Mouse (Mus musculus) neutrophil, adult 65 days (primary cell): Measurements from ENCODE around the gene Igfals. TPM values are rescaled to one million over a fixed set of nuclear protein-coding genes. Genes with fewer than 3 reads are reported as not detected.

Experiments used
- total RNA-seq: library from RNA; stranded (reverse); gene quantifications from 2 replicates; pipeline ENCODE4 v1.2.4, GENCODE M21; 2023

Gene Igfals
- 0.32 and 0.36 TPM in 2 replicates for total RNA-seq

DNA sequence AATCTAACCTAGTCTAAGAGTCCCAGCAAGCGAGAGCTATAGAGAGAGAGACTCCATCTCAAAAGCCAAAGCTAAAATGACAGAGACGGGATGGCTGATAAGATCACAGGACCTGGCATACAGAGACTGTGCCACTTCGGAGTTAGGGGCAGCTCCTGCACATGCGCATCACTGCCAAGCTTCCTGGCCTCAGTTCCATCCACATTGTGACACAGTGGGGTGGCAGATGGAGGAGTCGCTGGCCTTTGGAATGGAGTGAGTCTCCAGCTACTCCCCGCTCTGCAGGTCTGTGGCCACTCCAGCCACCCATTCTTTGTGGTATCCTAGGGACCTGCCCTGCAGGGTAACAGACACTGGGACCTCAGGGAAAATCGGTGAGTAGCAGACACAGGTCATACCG, at the start of gene Igfals:
Igfals (plus strand) TSS at position 222 of the 400 bp plus-strand sequence.

DNA sequence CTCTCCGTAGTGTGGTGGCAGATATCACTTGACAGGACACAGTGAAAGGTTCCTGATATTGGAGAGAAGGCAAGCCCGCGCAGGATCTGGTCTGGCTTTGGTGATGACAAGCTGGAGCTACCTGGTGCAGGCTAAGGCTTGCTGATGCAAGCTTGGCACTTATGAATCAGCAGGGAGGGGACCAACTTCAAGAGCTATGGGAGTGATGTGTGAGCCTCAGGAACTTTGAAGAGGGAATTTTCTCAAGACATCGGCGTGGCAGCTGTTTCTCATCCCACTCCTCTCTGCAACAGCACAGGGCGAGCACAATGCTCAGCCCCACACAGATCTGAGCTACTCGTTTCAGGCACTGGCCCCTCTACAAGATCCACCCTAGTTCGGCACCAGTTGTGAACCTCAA, 26.0 kb upstream of the Igfals start, which contains the start of gene Hagh:
Hagh (plus strand) TSS at position 302 of the 400 bp plus-strand sequence.

DNA sequence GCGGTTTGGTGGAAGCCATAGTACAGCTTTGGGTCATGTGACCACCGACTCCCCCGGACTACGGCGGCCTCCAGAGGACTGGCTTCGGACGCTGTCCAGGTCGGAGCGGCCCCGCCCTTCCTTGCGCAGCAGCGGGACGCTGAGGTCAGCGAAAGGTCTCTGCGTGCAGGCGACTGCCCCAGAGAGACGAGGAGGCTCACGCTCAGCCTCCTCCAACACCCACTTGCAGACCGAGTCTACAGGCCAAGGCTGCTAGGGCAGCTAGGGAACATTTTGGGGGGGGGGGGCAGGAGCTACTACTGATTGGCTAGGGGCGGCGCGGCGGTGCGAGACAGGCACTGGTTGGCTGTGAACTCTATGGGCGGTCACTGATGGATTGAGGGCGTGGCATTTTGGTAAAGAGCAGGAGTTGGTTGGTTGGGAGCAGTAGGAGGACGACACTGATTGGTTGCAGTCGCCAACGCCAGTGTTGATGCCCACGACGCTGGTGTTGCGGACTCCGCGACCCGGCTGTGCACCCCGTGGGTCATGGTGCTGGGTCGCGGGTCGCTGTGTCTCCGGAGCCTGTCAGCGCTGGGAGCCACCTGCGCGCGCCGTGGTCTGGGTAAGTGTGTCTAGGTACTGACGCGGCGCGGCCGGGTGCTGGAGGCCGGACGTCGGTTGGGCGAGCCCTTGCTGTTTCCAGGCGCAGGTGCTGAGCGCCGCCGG, 15.6 kb upstream of the Igfals start, which contains the start of gene Fahd1:
Fahd1 (minus strand) TSS at position 300 of the 708 bp plus-strand sequence.

DNA sequence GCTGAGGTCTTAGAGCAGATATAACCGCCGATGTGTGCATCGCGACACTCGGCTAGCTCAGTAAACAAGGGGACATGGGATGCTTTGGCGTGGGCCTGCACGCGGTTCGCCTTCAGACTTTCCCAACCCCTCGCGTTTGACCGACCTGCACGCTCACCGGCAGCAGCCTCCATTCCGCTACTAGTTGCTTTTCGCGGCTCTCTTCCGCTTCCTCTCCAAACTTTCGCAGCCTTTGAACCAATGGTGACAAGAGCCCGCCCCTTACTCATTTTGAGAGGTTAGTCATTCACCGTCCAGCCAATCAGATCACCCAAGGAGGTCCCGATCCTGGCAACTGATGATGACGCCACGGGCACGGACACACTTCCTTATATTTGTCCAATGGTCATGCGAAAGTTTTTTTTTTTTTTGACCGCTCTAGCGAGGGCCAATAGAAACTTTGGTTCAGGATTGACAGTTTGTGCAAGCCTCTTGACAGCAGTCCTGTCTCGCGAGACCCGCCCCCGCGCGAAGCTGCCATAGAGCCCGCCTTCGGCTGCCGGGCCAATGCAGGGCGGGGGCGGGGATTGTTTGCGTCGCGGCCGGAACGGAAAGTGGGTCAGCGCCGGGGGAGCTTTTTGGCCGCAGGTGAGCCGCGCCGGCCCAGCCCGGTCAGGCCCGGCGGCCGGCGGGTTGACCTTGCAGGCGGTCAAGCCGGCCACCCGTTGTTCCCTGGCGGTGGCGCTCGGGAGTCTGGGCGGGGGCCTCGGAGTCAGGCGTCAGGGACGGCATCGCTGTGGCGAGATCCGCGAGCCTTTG, 20.5 kb downstream of the Igfals start, which contains the start of the genes Nubp2 and Spsb3:
Nubp2 (minus strand) TSS at position 216 of the 798 bp plus-strand sequence.
Spsb3 (plus strand) TSS at position 510 of the 798 bp plus-strand sequence.

DNA sequence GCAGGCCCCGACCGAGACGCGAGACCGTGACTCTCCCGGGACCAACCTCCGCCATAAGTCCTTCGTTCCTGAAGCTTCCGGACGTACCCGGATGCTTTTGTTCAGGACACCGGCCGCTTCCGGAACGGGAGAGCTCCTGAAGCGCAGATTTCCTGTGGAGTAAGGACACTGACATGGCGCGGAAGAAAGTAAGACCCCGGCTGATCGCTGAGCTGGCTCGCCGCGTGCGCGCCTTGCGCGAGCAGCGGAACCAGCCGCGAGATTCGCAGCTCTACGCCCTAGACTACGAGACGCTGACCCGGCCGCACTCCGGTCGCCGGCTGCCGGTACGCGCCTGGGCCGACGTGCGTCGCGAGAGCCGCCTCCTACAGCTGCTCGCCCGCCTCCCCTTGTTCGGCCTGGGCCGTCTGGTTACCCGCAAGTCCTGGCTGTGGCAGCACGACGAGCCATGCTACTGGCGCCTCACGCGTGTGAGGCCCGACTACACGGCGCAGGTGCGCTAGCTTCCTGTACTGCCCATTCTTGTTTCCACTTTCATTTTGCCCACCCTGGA, 29.3 kb downstream of the Igfals start, which contains the start of the genes Eme2 and Mrps34:
Eme2 (minus strand) TSS at position 93 of the 553 bp plus-strand sequence.
Mrps34 (plus strand) TSS at position 122 of the 553 bp plus-strand sequence.

DNA sequence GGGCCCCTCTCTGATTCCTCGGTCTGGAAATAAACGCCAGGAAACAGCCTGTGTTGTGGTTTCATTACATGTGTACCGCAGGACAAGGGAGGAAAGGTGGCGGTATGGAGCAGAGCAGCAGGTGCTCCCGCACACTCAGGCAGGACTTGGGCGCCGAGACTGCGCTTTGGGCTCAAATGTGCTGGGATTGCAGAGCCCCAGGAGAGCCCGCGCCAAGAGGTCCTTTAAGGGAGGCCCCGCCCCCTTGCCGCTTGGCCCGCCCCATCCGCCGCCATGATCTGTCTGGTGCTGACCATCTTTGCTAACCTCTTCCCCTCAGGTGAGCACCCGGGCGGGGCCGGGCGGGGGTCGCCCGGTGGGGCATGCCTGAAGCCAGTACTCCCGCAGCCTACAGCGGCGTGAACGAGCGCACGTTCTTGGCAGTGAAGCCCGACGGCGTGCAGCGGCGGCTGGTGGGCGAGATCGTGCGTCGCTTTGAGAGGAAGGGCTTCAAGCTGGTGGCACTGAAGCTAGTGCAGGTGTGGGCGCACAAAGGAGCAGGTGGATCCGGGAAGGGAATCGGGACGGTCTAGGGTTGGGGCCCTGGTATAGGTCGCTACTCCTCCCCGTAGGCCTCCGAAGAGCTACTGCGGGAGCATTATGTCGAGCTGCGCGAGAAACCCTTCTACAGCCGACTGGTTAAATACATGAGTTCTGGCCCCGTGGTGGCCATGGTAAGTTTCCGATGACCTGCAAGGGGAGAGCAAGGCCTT, 30.6 kb downstream of the Igfals start, which contains the start of gene Nme3:
Nme3 (plus strand) TSS at position 260 of the 752 bp plus-strand sequence.

Other genes with a start within 250 kb of the Igfals start
- 41.1 and 43.3 TPM in 2 replicates for gene Tsc2, start 233.4 kb upstream of the Igfals start, total RNA-seq
- gene Nthl1, start 233.3 kb upstream of the Igfals start, total RNA-seq: 0.88 and 1.5 TPM in 2 replicates
- 3.0 and 3.3 TPM in 2 replicates for gene Slc9a3r2, start 215.7 kb upstream of the Igfals start, total RNA-seq
- gene Npw, start 207.5 kb upstream of the Igfals start, total RNA-seq: not detected in 2 replicates
- 21.0 and 25.1 TPM in 2 replicates for gene Zfp598, start 196.3 kb upstream of the Igfals start, total RNA-seq
- not detected in 2 replicates for gene Syngr3, start 176.0 kb upstream of the Igfals start, total RNA-seq
- gene Gfer, start 169.8 kb upstream of the Igfals start, total RNA-seq: 3.9 and 4.5 TPM in 2 replicates
- gene Noxo1, start 169.8 kb upstream of the Igfals start, total RNA-seq: 0.57 and 1.5 TPM in 2 replicates
- 9.5 and 12.4 TPM in 2 replicates for gene Tbl3, start 158.3 kb upstream of the Igfals start, total RNA-seq
- not detected in 2 replicates for gene Rnf151, start 147.9 kb upstream of the Igfals start, total RNA-seq
- 399 and 442 TPM in 2 replicates for gene Rps2, start 147.9 kb upstream of the Igfals start, total RNA-seq
- 61.5 and 73.8 TPM in 2 replicates for gene Ndufb10, start 141.5 kb upstream of the Igfals start, total RNA-seq
- 1.9 and 2.1 TPM in 2 replicates for gene Rpl3l, start 138.2 kb upstream of the Igfals start, total RNA-seq
- gene Msrb1, start 129.4 kb upstream of the Igfals start, total RNA-seq: 1,300 and 1,322 TPM in 2 replicates
- 0.51 and 0.70 TPM in 2 replicates for gene Hs3st6, start 113.0 kb upstream of the Igfals start, total RNA-seq
- not detected in 2 replicates for gene Meiob, start 61.7 kb upstream of the Igfals start, total RNA-seq
- gene Hagh, start 25.9 kb upstream of the Igfals start, total RNA-seq: 34.8 and 35.3 TPM in 2 replicates
- gene Fahd1, start 15.6 kb upstream of the Igfals start, total RNA-seq: 1.5 and 2.2 TPM in 2 replicates
- gene Nubp2, start 20.4 kb downstream of the Igfals start, total RNA-seq: 51.2 and 59.0 TPM in 2 replicates
- gene Spsb3, start 20.6 kb downstream of the Igfals start, total RNA-seq: 25.3 and 35.4 TPM in 2 replicates
- 10.1 and 11.6 TPM in 2 replicates for gene Eme2, start 29.1 kb downstream of the Igfals start, total RNA-seq
- gene Mrps34, start 29.1 kb downstream of the Igfals start, total RNA-seq: 12.9 and 15.4 TPM in 2 replicates
- 15.7 and 16.5 TPM in 2 replicates for gene Nme3, start 30.5 kb downstream of the Igfals start, total RNA-seq
- gene Mapk8ip3, start 71.0 kb downstream of the Igfals start, total RNA-seq: 70.4 and 91.3 TPM in 2 replicates
- 26.3 and 30.8 TPM in 2 replicates for gene Jpt2, start 94.7 kb downstream of the Igfals start, total RNA-seq
- gene Cramp1l, start 149.8 kb downstream of the Igfals start, total RNA-seq: 25.7 and 40.7 TPM in 2 replicates
- 8.9 and 12.3 TPM in 2 replicates for gene Ift140, start 150.1 kb downstream of the Igfals start, total RNA-seq
- gene Tmem204, start 217.6 kb downstream of the Igfals start, total RNA-seq: not detected in 2 replicates
- gene Telo2, start 250.0 kb downstream of the Igfals start, total RNA-seq: 5.9 and 8.6 TPM in 2 replicates